In genomic region chr17:81031830-81032442, GRCm38 (mm10) we compare ENCODE assay signal across 29 mouse cellular contexts. TPM values are rescaled to one million over a fixed set of nuclear protein-coding genes. Genes with fewer than 3 reads are reported as not detected.
DNase-seq lines count a peak whose midpoint lies in the region; ATAC-seq and TF ChIP-seq lines count a peak whose summit lies in the region.
"Had no signal": no experiment of that assay in that cellular context is flagged by ENCODE, and none has a peak within 500 bp of the region (broad histone marks: within the 10 kb centered on the region; RNA-seq: fewer than 3 reads in every experiment).

No protein-coding gene starts in this region.

- H3K9me3 ChIP-seq in heart, embryonic 12.5 days (replicated peaks), result no peaks in the 10 kb centered on the region
- no peaks in the 10 kb centered on the region for H3K9me3 ChIP-seq in liver, embryonic 16.5 days (replicated peaks; ENCODE audit: control insufficient read depth, low read length)
- no peaks in the 10 kb centered on the region for H3K9me3 ChIP-seq in kidney, embryonic 15.5 days (replicated peaks)
- H3K9me3 ChIP-seq: embryonic facial prominence, embryonic 13.5 days; heart, embryonic 15.5 days; limb, embryonic 12.5 days; midbrain, embryonic 15.5 days; neural tube, embryonic 12.5 days had no signal

- no peak overlapping the region for H3K4me2 ChIP-seq in heart, embryonic 12.5 days
- H3K4me2 ChIP-seq in liver, embryonic 16.5 days (ENCODE audit: low read depth, low read length), result no peak overlapping the region
- H3K4me2 ChIP-seq in kidney, embryonic 15.5 days, result no peak overlapping the region
- H3K4me2 ChIP-seq: embryonic facial prominence, embryonic 13.5 days; heart, embryonic 15.5 days; hindbrain, embryonic 14.5 days; limb, embryonic 12.5 days; midbrain, embryonic 15.5 days; neural tube, embryonic 12.5 days had no signal

- no peaks in the 10 kb centered on the region for H3K27me3 ChIP-seq in heart, embryonic 12.5 days (replicated peaks)
- no peaks in the 10 kb centered on the region for H3K27me3 ChIP-seq in heart, adult 2 months (ENCODE audit: control insufficient read depth, insufficient read depth, low read length)
- no peaks in the 10 kb centered on the region for H3K27me3 ChIP-seq in liver, embryonic 16.5 days (ENCODE audit: control insufficient read depth, insufficient read depth, low read depth, low read length)
- H3K27me3 ChIP-seq in kidney, embryonic 15.5 days, result no peaks in the 10 kb centered on the region
- H3K27me3 ChIP-seq: embryonic facial prominence, embryonic 13.5 days; heart, embryonic 15.5 days; limb, embryonic 12.5 days; midbrain, embryonic 15.5 days; neural tube, embryonic 12.5 days; Patski had no signal

- TF ChIP-seq EP300 in heart, adult 2 months (IDR thresholded peaks at IDR 0.05; ENCODE audit: insufficient read depth, low read depth, low read length), result no peak

- intact Hi-C loops in heart, adult 2 months (cut with DNase I), result no loop called here

- H3K27ac ChIP-seq in heart, embryonic 12.5 days (ENCODE audit: poor library complexity, severe bottlenecking), result no peak overlapping the region
- no peak overlapping the region for H3K27ac ChIP-seq in heart, adult 2 months
- peak overlapping the region; percentile 82 for H3K27ac ChIP-seq in liver, embryonic 16.5 days (ENCODE audit: low read length)
- no peak overlapping the region for H3K27ac ChIP-seq in kidney, embryonic 15.5 days
- H3K27ac ChIP-seq: embryonic facial prominence, embryonic 13.5 days; heart, embryonic 15.5 days; hindbrain, embryonic 14.5 days; layer of hippocampus, adult 2 months; limb, embryonic 12.5 days; midbrain, embryonic 15.5 days; neural tube, embryonic 12.5 days had no signal

- WGBS in heart, embryonic 12.5 days, result 76% methylated on average over 3 of the region's 3 CpGs
- 85% methylated on average over 3 of the region's 3 CpGs for WGBS in heart, adult 2 months
- 29% methylated on average over 3 of the region's 3 CpGs for WGBS in liver, embryonic 16.5 days (ENCODE audit: insufficient replicate concordance)
- 90% methylated on average over 3 of the region's 3 CpGs for WGBS in kidney, embryonic 15.5 days

- H3K79me2 ChIP-seq in heart, adult 2 months (replicated peaks; ENCODE audit: control insufficient read depth, insufficient read depth, low read length), result no peaks in the 10 kb centered on the region

- no peak overlapping the region for H3K9ac ChIP-seq in heart, embryonic 12.5 days
- H3K9ac ChIP-seq in heart, adult 2 months (ENCODE audit: low read depth, low read length), result no peak overlapping the region
- H3K9ac ChIP-seq in liver, embryonic 16.5 days (ENCODE audit: low read depth, low read length), result no peak overlapping the region; the same call in 1 of the 2 replicates
- no peak overlapping the region for H3K9ac ChIP-seq in kidney, embryonic 15.5 days
- H3K9ac ChIP-seq: embryonic facial prominence, embryonic 13.5 days; heart, embryonic 15.5 days; hindbrain, embryonic 14.5 days; limb, embryonic 12.5 days; midbrain, embryonic 15.5 days; neural tube, embryonic 12.5 days had no signal

- no peak for TF ChIP-seq CTCF in heart, adult 2 months (IDR thresholded peaks at IDR 0.05)

- peaks cover 4% of the 10 kb centered on the region; the same call in 1 of the 2 replicates for H3K4me1 ChIP-seq in heart, embryonic 12.5 days (replicated peaks)
- H3K4me1 ChIP-seq in heart, adult 2 months (ENCODE audit: control insufficient read depth, insufficient read depth, low read length), result no peaks in the 10 kb centered on the region
- peaks cover 18% of the 10 kb centered on the region for H3K4me1 ChIP-seq in liver, embryonic 16.5 days (ENCODE audit: control insufficient read depth, low read depth, low read length)
- no peaks in the 10 kb centered on the region for H3K4me1 ChIP-seq in kidney, embryonic 15.5 days
- H3K4me1 ChIP-seq: embryonic facial prominence, embryonic 13.5 days; heart, embryonic 15.5 days; limb, embryonic 12.5 days; midbrain, embryonic 15.5 days; neural tube, embryonic 12.5 days had no signal

- DNase-seq in heart, adult 2 months, result no peak
- DNase-seq in liver, result peak; percentile 76
- no peak for DNase-seq in kidney, postnatal 10 days
- DNase-seq in retina, postnatal 1 day, result no peak
- DNase-seq: adrenal gland, postnatal 36 days; cerebellum, adult 11-12 months; cerebellum, postnatal 14 days; embryo, embryonic 11 days; gastrocnemius, postnatal 36 days; heart, postnatal 4 days; kidney, adult 2 months; kidney, postnatal 14 days; lung, adult 2 months; right cerebral cortex, postnatal 25 days; thymus, adult 18-20 months; thymus, postnatal 36 days had no signal

- peaks cover 75% of the 10 kb centered on the region for H3K36me3 ChIP-seq in heart, embryonic 12.5 days
- H3K36me3 ChIP-seq in heart, adult 2 months (ENCODE audit: control insufficient read depth, insufficient read depth, low read length), result peaks cover 2% of the 10 kb centered on the region
- H3K36me3 ChIP-seq in liver, embryonic 16.5 days (ENCODE audit: control insufficient read depth, insufficient read depth), result no peaks in the 10 kb centered on the region; the same call in none of the 2 replicates
- peaks cover 73% of the 10 kb centered on the region for H3K36me3 ChIP-seq in kidney, embryonic 15.5 days
- H3K36me3 ChIP-seq: midbrain, embryonic 15.5 days had no signal

- H3K4me3 ChIP-seq in heart, embryonic 12.5 days, result no peak overlapping the region
- H3K4me3 ChIP-seq in heart, adult 2 months, result no peak overlapping the region
- no peak overlapping the region for H3K4me3 ChIP-seq in liver, embryonic 16.5 days (ENCODE audit: low read depth, low read length)
- no peak overlapping the region for H3K4me3 ChIP-seq in kidney, embryonic 15.5 days (replicated peaks)
- H3K4me3 ChIP-seq: embryonic facial prominence, embryonic 13.5 days; heart, embryonic 15.5 days; layer of hippocampus, adult 2 months; limb, embryonic 12.5 days; midbrain, embryonic 15.5 days; neural tube, embryonic 12.5 days had no signal

- peak; percentile 39; the same call in 1 of the 2 replicates for ATAC-seq in heart, embryonic 12.5 days (ENCODE audit: insufficient number of reproducible peaks, low FRiP score)
- ATAC-seq in liver, embryonic 16.5 days (ENCODE audit: low read depth), result peak; percentile 98
- no peak for ATAC-seq in kidney, embryonic 15.5 days (replicated peaks; ENCODE audit: low FRiP score)
- ATAC-seq: forebrain, embryonic 16.5 days; inflammation-experienced regulatory T-cells, adult 6 months; midbrain, embryonic 15.5 days; Patski had no signal

- no peak for TF ChIP-seq POLR2A in heart, adult 2 months (IDR thresholded peaks at IDR 0.05; ENCODE audit: insufficient read depth, low read depth, low read length)

RNA-seq across cellular contexts. Expression of gene Thumpd2, which starts 32.9 kb away (rescaled TPM):
- polyA plus RNA-seq in heart, embryonic 12.5 days (2016; fragmentation: Nextera tagmentation; extraction: Ambion mirVana), result 10.5 and 11.6 TPM in 2 replicates
- total RNA-seq in heart, adult 2 months (2021), result 1 to 10 TPM; 3.9 to 4.8 TPM
- 1.2 and 1.4 TPM in 2 replicates for polyA plus RNA-seq in heart, adult 2 months (2012; rRNA removed)
- polyA plus RNA-seq in liver, embryonic 16.5 days (2015; fragmentation: Nextera tagmentation; extraction: Ambion mirVana), result 5.9 and 6.1 TPM in 2 replicates
- polyA plus RNA-seq in kidney, embryonic 15.5 days (2015; fragmentation: Nextera tagmentation; extraction: Ambion mirVana), result 12.6 and 14.4 TPM in 2 replicates
